Mouse (Mus musculus): ENCODE results near the gene Sncb. TPM values are rescaled to one million over a fixed set of nuclear protein-coding genes. Genes with fewer than 3 reads are reported as not detected.

Sncb gene
- polyA plus RNA-seq, 1 experiment from 2014 or later: 0.29 TPM

DNA sequence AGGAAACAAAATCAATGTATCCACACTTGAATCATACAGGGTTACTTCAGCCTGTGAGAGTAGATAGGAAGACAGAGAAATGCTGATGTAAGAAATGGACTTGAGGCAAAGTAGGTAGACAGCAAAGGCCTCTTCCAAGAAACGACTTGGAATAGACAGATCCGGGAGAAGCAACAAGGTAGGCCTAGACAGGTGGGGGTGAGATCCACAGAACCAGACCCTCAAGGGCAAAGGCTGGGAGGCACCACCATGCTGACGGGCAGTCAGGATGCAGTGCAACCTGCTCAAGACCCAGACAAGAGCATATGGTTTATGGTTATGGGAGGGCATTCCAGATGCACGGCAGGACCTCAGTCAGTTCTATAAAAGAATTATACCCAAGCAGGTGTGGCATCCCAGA, 617 bp upstream of the Sncb start:
- H3K4me1 ChIP-seq: peaks cover 14% of the 10 kb centered on the region
- H3K27me3 ChIP-seq: peaks cover 63% of the 10 kb centered on the region
- 74% methylated on average over 4 of the region's 4 CpGs for WGBS
- no peak overlapping the region for H3K4me2 ChIP-seq
- H3K9ac ChIP-seq: no peak overlapping the region
- H3K36me3 ChIP-seq: no peaks in the 10 kb centered on the region
- no peak overlapping the region for H3K4me3 ChIP-seq (replicated peaks)
- H3K9me3 ChIP-seq (replicated peaks): no peaks in the 10 kb centered on the region
- no peak for ATAC-seq (replicated peaks; ENCODE audit: low FRiP score)
- no peak overlapping the region for H3K27ac ChIP-seq

DNA sequence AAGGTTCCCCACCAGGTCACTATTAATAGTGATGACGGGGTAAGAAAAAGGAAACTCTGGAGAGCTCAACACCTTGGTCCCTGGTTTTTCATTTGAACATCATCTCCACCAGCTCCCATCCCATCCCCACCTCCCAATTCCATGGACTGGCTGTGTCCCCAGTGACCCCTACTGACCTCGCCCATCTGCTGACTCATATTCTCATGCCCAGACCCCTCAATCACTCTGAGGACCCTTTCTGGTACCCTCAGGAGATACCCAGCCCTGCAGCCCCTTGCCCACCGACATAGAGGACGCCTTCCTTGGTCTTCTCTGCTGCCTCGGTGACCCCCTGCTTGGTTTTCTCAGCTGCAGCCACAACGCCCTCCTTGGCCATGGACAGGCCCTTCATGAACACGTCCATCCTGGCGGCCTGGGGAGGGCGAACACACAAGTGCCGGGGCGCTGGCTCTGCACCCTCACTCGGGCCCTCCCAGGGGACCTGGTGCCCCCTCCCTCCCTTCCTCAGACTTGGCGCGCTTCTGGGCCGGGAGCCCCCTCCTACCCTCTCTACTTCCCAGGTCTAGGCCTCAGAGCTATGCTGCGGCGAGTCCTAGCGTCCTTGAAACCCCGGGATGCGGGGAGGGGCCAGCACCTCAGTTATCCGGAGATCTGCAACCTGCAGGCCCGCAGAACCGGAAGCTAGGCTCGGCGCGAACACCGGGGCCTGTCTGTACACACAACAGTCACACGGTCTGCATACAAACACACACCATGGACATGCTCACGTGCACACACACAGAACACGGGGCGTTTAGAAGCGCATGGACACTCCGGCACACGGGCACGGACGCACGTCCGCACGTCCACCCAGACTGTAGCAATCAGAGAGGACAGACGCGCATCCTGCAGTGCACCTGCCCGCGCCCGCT, 859 bp downstream of the Sncb start:
- no peak overlapping the region for H3K27ac ChIP-seq
- 0 out of 2 replicates have a peak, but pooled peaks have one; percentile 33 for ATAC-seq (replicated peaks; ENCODE audit: low FRiP score)
- H3K4me3 ChIP-seq (replicated peaks): peak overlapping the region; percentile 35
- H3K36me3 ChIP-seq: no peaks in the 10 kb centered on the region
- 4% methylated on average over 44 of the region's 44 CpGs for WGBS
- peaks cover 74% of the 10 kb centered on the region for H3K27me3 ChIP-seq
- H3K4me2 ChIP-seq: peak overlapping the region; percentile 61
- peaks cover 14% of the 10 kb centered on the region for H3K4me1 ChIP-seq
- no peaks in the 10 kb centered on the region for H3K9me3 ChIP-seq (replicated peaks)
- no peak overlapping the region for H3K9ac ChIP-seq

DNA sequence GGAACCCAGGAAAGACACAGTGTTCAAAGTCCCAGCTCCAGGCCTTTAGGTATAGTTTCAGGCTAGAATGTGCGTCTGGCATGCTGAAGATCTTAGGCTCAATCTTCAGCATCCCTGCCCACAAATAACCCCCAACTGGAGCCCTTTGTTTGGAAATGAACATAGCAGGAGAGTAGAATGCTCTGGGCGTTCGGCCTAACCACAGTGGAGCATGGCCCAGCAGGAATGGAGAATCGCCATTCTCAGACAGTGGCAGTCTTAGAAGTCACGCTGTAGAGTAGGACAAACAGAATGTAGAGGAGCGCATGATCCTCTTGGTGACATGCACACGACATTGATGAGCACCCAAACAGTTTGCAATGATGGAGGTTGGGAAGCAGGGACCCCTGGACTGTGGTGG, 5.5 kb downstream of the Sncb start:
- Histone ChIP-seq H3K4me1 (peaks cover 28% of the 10 kb centered on the region), H3K4me3 (replicated peaks) (no peak overlapping the region), H3K27ac (no peak overlapping the region), H3K36me3 (no peaks in the 10 kb centered on the region), H3K9ac (no peak overlapping the region), H3K27me3 (peaks cover 79% of the 10 kb centered on the region), H3K4me2 (no peak overlapping the region), H3K9me3 (replicated peaks) (no peaks in the 10 kb centered on the region)
- 84% methylated on average over 7 of the region's 7 CpGs for WGBS
- ATAC-seq (replicated peaks; ENCODE audit: low FRiP score): no peak

DNA sequence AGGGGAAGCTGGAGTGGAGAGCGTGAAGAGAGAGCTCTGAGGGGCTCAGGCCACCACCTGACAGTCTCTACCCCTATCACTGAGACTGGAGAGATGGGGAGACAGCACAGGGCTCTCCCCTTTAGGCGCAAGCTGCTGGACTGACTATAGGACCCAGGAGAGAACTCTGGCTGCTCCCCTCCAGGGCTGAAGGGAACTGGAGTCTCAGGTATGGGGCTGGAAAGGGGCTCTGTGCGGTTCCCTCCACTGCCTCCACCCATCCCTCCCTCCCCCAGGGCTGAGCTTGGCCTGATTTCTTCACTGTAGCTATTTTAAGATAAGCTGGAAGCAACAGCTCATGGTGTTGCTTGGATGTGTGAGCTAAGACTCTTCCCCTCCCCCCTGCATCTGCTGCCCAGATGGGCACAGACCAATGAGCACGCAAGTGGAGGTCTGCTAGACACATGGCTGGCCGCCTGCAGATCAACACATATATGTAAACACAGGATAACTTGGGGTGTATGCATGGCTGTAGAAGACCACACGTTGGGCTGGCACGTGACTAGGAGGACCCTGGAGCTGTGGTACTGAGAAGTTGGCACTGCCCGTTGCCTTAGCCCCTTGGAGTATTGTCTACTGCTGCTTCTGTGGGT, 6.1 kb downstream of the Sncb start:
- peaks cover 23% of the 10 kb centered on the region for H3K4me1 ChIP-seq
- no peak for ATAC-seq (replicated peaks; ENCODE audit: low FRiP score)
- no peak overlapping the region for H3K4me3 ChIP-seq (replicated peaks)
- no peak overlapping the region for H3K27ac ChIP-seq
- WGBS: 71% methylated on average over 8 of the region's 8 CpGs
- no peaks in the 10 kb centered on the region for H3K36me3 ChIP-seq
- no peak overlapping the region for H3K9ac ChIP-seq
- no peaks in the 10 kb centered on the region for H3K9me3 ChIP-seq (replicated peaks)
- no peak overlapping the region for H3K4me2 ChIP-seq
- peaks cover 79% of the 10 kb centered on the region for H3K27me3 ChIP-seq

DNA sequence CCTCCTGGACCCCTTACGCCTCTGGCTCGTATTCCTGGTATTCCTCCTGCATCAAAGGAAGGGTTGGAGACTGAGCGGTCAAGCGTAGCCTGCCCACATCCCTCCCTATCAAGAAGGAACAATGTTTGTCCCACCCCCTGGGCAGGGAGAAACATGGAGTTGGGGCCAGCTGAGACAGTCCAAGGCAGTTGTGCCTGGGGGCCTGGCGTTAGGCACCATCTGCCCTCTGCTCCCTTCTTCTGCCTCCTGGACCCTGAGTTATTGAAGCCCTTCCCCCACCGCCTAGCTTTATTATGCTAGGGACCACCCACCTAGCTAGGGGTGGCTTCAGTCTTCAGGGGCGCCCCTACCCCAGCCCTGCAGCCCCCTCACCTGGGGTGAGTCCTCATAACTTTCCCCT, 6.9 kb downstream of the Sncb start:
- no peak overlapping the region for H3K4me2 ChIP-seq
- H3K9ac ChIP-seq: no peak overlapping the region
- H3K36me3 ChIP-seq: no peaks in the 10 kb centered on the region
- no peak overlapping the region for H3K27ac ChIP-seq
- no peak overlapping the region for H3K4me3 ChIP-seq (replicated peaks)
- H3K4me1 ChIP-seq: peaks cover 23% of the 10 kb centered on the region
- no peaks in the 10 kb centered on the region for H3K9me3 ChIP-seq (replicated peaks)
- peaks cover 78% of the 10 kb centered on the region for H3K27me3 ChIP-seq
- ATAC-seq (replicated peaks; ENCODE audit: low FRiP score): 0 out of 2 replicates have a peak, but pooled peaks have one; percentile 27
- WGBS: 15% methylated on average over 7 of the region's 7 CpGs

DNA sequence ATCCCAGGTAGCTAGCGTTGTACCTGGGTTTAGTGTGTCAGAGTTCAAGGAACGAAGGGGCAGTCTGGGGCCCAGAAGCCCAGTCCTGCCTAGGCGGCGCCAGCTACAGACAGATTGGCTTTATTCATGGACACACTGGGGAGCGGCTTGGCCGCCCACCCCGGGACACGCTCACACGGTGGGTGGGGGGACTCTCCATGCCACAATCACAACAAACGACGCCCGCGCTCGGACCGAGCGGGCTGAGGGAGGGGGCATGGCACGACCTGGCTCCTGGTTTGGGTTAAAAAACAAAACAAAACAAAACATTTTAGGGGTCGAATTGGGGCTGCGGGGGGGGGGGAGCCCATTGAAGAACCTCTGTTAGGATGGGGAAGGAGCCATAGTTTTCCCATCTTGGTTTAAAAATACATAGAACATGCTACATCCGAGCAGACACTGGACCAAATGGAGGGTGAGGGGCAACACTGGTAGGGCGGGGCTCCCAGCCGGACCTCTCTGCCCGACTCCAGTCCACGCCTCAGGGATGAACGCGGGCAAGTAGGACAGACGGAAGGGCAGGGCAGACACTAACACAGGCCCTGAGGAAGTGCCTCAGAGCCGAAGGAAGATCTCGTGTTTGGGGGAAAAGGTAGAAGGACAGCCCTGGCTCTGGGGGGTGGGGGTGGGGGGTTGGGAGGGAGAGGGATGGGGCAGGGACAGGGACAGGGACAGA, 7.5 kb downstream of the Sncb start:
- Histone ChIP-seq H3K9ac (no peak overlapping the region), H3K4me3 (replicated peaks) (peak overlapping the region; percentile 41), H3K4me1 (peaks cover 23% of the 10 kb centered on the region), H3K9me3 (replicated peaks) (no peaks in the 10 kb centered on the region), H3K27me3 (peaks cover 78% of the 10 kb centered on the region), H3K36me3 (no peaks in the 10 kb centered on the region), H3K27ac (no peak overlapping the region), H3K4me2 (peak overlapping the region; percentile 78)
- peak; percentile 3; the same call in 1 of the 2 replicates for ATAC-seq (replicated peaks; ENCODE audit: low FRiP score)
- under 1% methylated on average over 29 of the region's 29 CpGs for WGBS

DNA sequence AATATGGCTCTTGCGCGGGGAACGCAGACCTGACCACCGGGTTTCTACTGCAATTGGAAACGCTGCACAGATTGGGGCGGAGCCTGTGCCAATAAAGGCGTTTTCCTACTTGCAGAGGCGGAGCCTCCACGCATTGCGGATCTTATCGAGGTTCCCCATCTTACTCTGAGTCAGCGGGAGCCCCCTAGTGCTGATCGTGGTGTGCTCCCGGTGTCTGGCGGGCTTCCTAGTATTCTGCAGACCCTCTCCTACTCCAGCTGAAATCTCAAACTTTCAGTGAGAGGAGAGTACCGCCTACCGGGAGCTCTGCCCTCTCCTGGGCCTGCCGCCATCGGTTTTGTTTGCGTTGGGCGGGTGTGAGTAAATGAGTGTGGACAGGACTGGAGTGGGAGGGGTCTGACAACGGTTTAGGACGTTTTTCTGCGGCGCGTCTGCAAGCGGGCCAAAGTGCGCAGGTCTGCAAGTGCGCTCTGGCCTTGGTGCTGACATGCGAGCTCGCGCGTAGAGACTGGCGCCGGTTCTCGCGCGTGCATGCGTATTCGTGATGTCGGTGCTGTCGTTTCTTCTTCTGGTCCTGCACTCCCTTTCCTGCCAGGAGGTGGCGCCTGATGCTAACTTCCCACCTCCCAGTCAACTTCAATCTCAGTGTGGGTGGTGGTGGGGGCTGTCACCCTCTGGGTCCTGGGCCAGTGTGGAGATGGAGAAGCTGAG, 8.2 kb downstream of the Sncb start:
- peak overlapping the region; percentile 34; the same call in 1 of the 2 replicates for H3K27ac ChIP-seq
- H3K9ac ChIP-seq: no peak overlapping the region
- under 1% methylated on average over 43 of the region's 43 CpGs for WGBS
- peaks cover 23% of the 10 kb centered on the region for H3K4me1 ChIP-seq
- peak overlapping the region; percentile 41 for H3K4me3 ChIP-seq (replicated peaks)
- no peaks in the 10 kb centered on the region for H3K36me3 ChIP-seq
- peak; percentile 87 for ATAC-seq (replicated peaks; ENCODE audit: low FRiP score)
- H3K27me3 ChIP-seq: peaks cover 78% of the 10 kb centered on the region
- no peaks in the 10 kb centered on the region for H3K9me3 ChIP-seq (replicated peaks)
- H3K4me2 ChIP-seq: peak overlapping the region; percentile 78

DNA sequence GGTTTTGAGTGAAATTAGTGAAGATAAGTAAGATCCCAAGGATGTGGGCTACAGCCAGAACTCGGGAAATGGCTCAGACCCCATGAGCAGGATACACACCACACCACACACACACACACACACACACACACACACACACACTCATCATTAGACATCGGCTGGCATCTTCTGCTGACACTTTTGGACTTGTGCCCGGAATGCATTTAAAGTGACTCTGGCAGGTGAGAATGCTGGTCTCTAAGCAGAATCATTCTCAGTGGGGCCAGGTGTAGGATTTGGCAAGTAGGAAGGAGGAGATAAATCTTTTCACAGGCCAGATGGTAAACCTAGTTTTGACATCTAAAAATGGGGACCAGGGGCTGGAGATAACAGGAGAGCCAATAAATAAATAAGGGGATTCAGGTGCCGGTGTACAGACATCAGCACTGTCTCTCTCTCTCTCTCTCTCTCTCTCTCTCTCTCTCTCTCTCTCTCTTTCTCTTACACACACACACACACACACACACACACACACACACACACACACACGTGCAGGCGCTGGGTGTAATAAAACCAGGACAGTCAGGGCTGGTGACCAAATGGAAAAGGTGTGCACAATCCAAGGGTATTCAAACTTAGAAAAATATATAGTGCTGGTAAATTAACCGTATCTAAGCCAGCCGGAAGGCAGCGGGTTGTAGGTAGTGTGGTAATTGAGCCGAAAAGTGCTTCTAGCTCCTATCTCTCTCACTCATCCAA, 9.1 kb downstream of the Sncb start:
- Histone ChIP-seq H3K9me3 (replicated peaks) (no peaks in the 10 kb centered on the region), H3K4me1 (peaks cover 23% of the 10 kb centered on the region), H3K4me2 (peak overlapping the region; percentile 78), H3K36me3 (no peaks in the 10 kb centered on the region), H3K4me3 (replicated peaks) (peak overlapping the region; percentile 41), H3K27ac (no peak overlapping the region), H3K9ac (no peak overlapping the region), H3K27me3 (peaks cover 74% of the 10 kb centered on the region)
- WGBS: 49% methylated on average over 10 of the region's 10 CpGs
- no peak for ATAC-seq (replicated peaks; ENCODE audit: low FRiP score)

DNA sequence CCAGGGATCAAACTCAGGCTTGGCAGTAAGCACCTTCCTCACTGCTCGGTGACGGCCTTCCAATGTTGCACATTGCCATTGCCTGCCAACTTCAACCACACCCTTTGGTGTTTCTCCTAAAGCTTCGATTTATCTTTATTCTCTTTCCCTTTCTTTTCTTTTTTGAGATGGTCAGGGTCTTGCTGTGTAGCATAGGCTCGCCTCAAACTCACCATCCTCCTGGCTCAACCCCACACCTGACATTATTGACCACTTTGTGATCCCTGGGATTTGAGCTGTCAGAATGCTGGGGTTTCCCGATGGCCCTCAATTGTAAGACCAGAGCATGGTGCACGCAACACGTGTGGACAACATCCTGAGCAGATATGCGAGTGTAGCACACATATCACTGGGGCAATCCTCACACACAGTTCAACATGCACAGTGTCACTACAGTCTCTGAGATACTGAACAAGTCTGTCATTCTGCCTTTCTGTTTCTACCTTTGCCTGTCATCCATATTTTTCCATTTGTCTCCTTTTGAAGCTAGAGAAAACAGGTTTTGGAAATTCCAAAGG, 10.2 kb downstream of the Sncb start:
- H3K9ac ChIP-seq: no peak overlapping the region
- H3K27ac ChIP-seq: no peak overlapping the region
- no peaks in the 10 kb centered on the region for H3K36me3 ChIP-seq
- peaks cover 23% of the 10 kb centered on the region for H3K4me1 ChIP-seq
- H3K9me3 ChIP-seq (replicated peaks): no peaks in the 10 kb centered on the region
- WGBS: 88% methylated on average over 8 of the region's 8 CpGs
- H3K4me3 ChIP-seq (replicated peaks): no peak overlapping the region
- no peak overlapping the region for H3K4me2 ChIP-seq
- no peak for ATAC-seq (replicated peaks; ENCODE audit: low FRiP score)
- H3K27me3 ChIP-seq: peaks cover 75% of the 10 kb centered on the region

DNA sequence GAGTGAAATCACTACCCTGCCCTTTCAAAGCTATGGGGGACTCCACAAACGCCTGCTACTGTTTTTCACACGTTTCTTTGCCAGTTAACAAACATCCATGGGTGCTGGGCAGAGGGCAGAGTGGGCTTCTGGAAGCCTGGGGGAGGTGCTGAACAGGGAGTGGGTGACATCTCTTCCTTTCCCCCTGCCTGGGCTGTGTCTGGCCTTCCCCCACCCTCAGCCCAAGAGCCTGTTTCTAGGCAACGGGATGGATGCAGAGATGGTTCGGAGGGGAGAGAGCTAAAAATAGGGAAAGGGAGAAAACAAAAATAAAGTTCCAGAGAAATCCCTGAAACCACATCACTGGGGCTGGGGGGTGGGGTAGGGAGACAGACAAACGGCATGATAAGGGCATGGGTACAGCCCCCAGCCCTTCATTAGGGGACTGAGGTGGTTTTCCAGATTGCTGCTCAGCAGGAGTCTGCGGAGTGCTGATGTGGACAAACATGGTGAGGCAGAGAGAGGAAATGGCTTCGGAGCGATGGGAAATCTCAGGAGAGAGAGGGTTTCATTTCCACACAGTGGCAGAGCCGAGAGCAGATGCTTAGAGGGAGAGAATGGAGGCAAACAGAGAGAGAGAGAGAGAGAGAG, 11.1 kb downstream of the Sncb start:
- peaks cover 70% of the 10 kb centered on the region for H3K27me3 ChIP-seq
- no peak for ATAC-seq (replicated peaks; ENCODE audit: low FRiP score)
- no peaks in the 10 kb centered on the region for H3K36me3 ChIP-seq
- no peaks in the 10 kb centered on the region for H3K9me3 ChIP-seq (replicated peaks)
- H3K4me2 ChIP-seq: no peak overlapping the region
- H3K4me3 ChIP-seq (replicated peaks): no peak overlapping the region
- peaks cover 23% of the 10 kb centered on the region for H3K4me1 ChIP-seq
- H3K9ac ChIP-seq: no peak overlapping the region
- no peak overlapping the region for H3K27ac ChIP-seq
- 26% methylated on average over 9 of the region's 9 CpGs for WGBS
